9 mouse cellular contexts compared by ENCODE assay signal in the genomic region with DNA sequence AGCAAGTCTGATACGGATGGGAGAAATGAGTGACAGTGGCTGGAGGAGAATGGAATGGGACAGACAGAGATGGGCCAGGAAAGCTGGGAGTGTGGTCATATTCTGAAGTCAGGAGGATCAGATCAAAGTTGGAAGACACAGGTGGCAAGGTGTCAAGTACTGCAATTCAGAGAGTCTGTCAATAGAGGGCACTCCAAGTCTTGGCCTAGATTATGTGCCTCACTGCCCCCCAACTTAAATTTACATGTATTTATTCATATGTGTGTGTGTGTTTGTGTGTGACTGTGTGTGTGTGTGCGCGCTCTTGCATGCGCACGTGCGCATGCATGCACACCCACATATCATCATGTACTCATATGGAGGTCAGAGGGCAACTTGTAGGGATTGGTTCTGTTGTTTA.
DNase-seq lines count a peak whose midpoint lies in the region; ATAC-seq lines count a peak whose summit lies in the region.
"Had no signal": no experiment of that assay in that cellular context is flagged by ENCODE, and none has a peak within 500 bp of the region (broad histone marks: within the 10 kb centered on the region; RNA-seq: fewer than 3 reads in every experiment).

No protein-coding gene starts in this region.

- H3K36me3 ChIP-seq in embryonic facial prominence, embryonic 14.5 days (ENCODE audit: control insufficient read depth, insufficient read depth, low read length), result no peaks in the 10 kb centered on the region
- H3K36me3 ChIP-seq in intestine, embryonic 15.5 days, result no peaks in the 10 kb centered on the region
- H3K36me3 ChIP-seq in limb, embryonic 10.5 days, result no peaks in the 10 kb centered on the region
- H3K36me3 ChIP-seq: heart, embryonic 15.5 days had no signal

- no peaks in the 10 kb centered on the region for H3K4me1 ChIP-seq in embryonic facial prominence, embryonic 14.5 days (ENCODE audit: control insufficient read depth, insufficient read depth, low read length)
- no peaks in the 10 kb centered on the region for H3K4me1 ChIP-seq in intestine, embryonic 15.5 days (replicated peaks)
- no peaks in the 10 kb centered on the region for H3K4me1 ChIP-seq in limb, embryonic 10.5 days

- no peak overlapping the region for H3K9ac ChIP-seq in embryonic facial prominence, embryonic 14.5 days (ENCODE audit: low read depth, low read length)
- H3K9ac ChIP-seq in intestine, embryonic 15.5 days, result no peak overlapping the region
- H3K9ac ChIP-seq: heart, embryonic 15.5 days had no signal

- no peaks in the 10 kb centered on the region for H3K27me3 ChIP-seq in embryonic facial prominence, embryonic 14.5 days (replicated peaks; ENCODE audit: control insufficient read depth, insufficient read depth, low read length)
- H3K27me3 ChIP-seq in intestine, embryonic 15.5 days (replicated peaks), result no peaks in the 10 kb centered on the region
- no peaks in the 10 kb centered on the region for H3K27me3 ChIP-seq in limb, embryonic 10.5 days (ENCODE audit: low read depth, poor library complexity, severe bottlenecking)
- H3K27me3 ChIP-seq: heart, embryonic 15.5 days had no signal

- 58% methylated on average over 6 of the region's 6 CpGs for WGBS in embryonic facial prominence, embryonic 14.5 days
- WGBS in intestine, embryonic 15.5 days, result 48% methylated on average over 6 of the region's 6 CpGs
- 51% methylated on average over 6 of the region's 6 CpGs for WGBS in limb, embryonic 10.5 days

- peak; percentile 16; the same call in 1 of the 2 replicates for ATAC-seq in embryonic facial prominence, embryonic 14.5 days (ENCODE audit: low read depth)
- peak; percentile 64 for ATAC-seq in intestine, embryonic 15.5 days

- H3K27ac ChIP-seq in embryonic facial prominence, embryonic 14.5 days (replicated peaks; ENCODE audit: low read depth, low read length), result no peak overlapping the region
- no peak overlapping the region for H3K27ac ChIP-seq in intestine, embryonic 15.5 days
- H3K27ac ChIP-seq in limb, embryonic 10.5 days, result no peak overlapping the region
- H3K27ac ChIP-seq: heart, embryonic 15.5 days had no signal

- no peak overlapping the region for H3K4me2 ChIP-seq in embryonic facial prominence, embryonic 14.5 days (ENCODE audit: low read depth, low read length)
- no peak overlapping the region for H3K4me2 ChIP-seq in intestine, embryonic 15.5 days (replicated peaks)
- H3K4me2 ChIP-seq: heart, embryonic 15.5 days had no signal

- no peaks in the 10 kb centered on the region for H3K9me3 ChIP-seq in embryonic facial prominence, embryonic 14.5 days (ENCODE audit: control insufficient read depth, low read length)
- H3K9me3 ChIP-seq in intestine, embryonic 15.5 days, result no peaks in the 10 kb centered on the region
- no peaks in the 10 kb centered on the region for H3K9me3 ChIP-seq in limb, embryonic 10.5 days (replicated peaks)
- H3K9me3 ChIP-seq: heart, embryonic 15.5 days had no signal

- DNase-seq in spleen, postnatal 36 days (ENCODE audit: low spot score in 2 of 2), result peak; percentile 6 to 8
- DNase-seq in spleen, adult 12 weeks (ENCODE audit: low spot score), result no peak
- peak; percentile 77 for DNase-seq in adipocyte (ENCODE audit: low spot score)
- peak; percentile 66 for DNase-seq in embryonic facial prominence, embryonic 14.5 days (ENCODE audit: low spot score)
- peak; percentile 27 for DNase-seq in limb, embryonic 10.5 days (ENCODE audit: low spot score)
- peak; percentile 50 for DNase-seq in retina, adult 2 months (ENCODE audit: low read depth, low spot score)
- DNase-seq in ovary, postnatal 10 days (ENCODE audit: low spot score), result no peak

- H3K4me3 ChIP-seq in embryonic facial prominence, embryonic 14.5 days (ENCODE audit: low read depth, low read length), result no peak overlapping the region
- H3K4me3 ChIP-seq in intestine, embryonic 15.5 days (replicated peaks), result no peak overlapping the region
- no peak overlapping the region for H3K4me3 ChIP-seq in limb, embryonic 10.5 days
- H3K4me3 ChIP-seq: heart, embryonic 15.5 days had no signal

Comparison
In these comparisons a context has a peak if more than half of its experiments do, and no peak if none do; other contexts are left out.
1. DNase-seq: peak in spleen, postnatal 36 days (2 of 2), adipocyte (single experiment), embryonic facial prominence, embryonic 14.5 days (single experiment), limb, embryonic 10.5 days (single experiment) and retina, adult 2 months (single experiment); none in spleen, adult 12 weeks (single experiment) and ovary, postnatal 10 days (single experiment).